Mouse (Mus musculus) olfactory bulb, adult 2 months (tissue): ENCODE measurements at regions not wholly inside any gene's neighbourhood (a gene's known extent, or its start where the extent isn't known, plus 50 kb on each side); places are given as distances from the start of the nearest gene placed in this dataset.

ENCODE experiments used
- H3K27ac ChIP-seq: fragments of 200-500 bp; 2 replicates; pipeline ENCODE4 v1.5.1; 2012; ENCODE audit warnings: low read depth, low read length; ENCODE audit not compliant: insufficient read depth
- H3K4me1 ChIP-seq: fragments of 200-500 bp; 2 replicates; pipeline ENCODE4 v1.6.1; 2012; ENCODE audit warnings: low read length; ENCODE audit not compliant: control insufficient read depth, insufficient read depth
- H3K4me3 ChIP-seq: fragments of 200-500 bp; 2 replicates; pipeline ENCODE4 v1.5.1; 2012; ENCODE audit warnings: mild to moderate bottlenecking, low read depth, low read length, moderate library complexity; ENCODE audit not compliant: insufficient read depth
- CTCF ChIP-seq: fragments of 200-500 bp; IDR thresholded peaks from 2 replicates; pipeline ENCODE4 v1.5.1; 2012; ENCODE audit warnings: low read depth, mild to moderate bottlenecking, low read length, moderate library complexity; ENCODE audit not compliant: insufficient read depth
- POLR2A ChIP-seq: fragments of 200-500 bp; IDR thresholded peaks from 2 replicates; pipeline ENCODE4 v1.6.1; 2012; ENCODE audit warnings: mild to moderate bottlenecking, low read depth, low read length, moderate library complexity; ENCODE audit not compliant: insufficient read depth
- WGBS: fragments of 180-500 bp; shearing (Covaris S2); methylation state at CpG from one replicate; pipeline ENCODE4 v1.1.7; 2018; 5-methylcytosine and 5-hydroxymethylcytosine counted together

- 95% methylated on average over 1 of the region's 1 CpGs for WGBS
- Histone ChIP-seq H3K4me1 (no peaks in the 10 kb centered on the region; the same call in 1 of the 2 replicates), H3K4me3 (no peak overlapping the region), H3K27ac (no peak overlapping the region)
- no peak for TF ChIP-seq POLR2A
Observed at GRCm38 (mm10) chr8:126153955-126154354, 144.4 kb upstream of the Slc35f3 start.

GRCm38 (mm10) chr8:126157452-126158185 lies 140.7 kb upstream of the Slc35f3 start:
- H3K4me3 ChIP-seq, result no peak overlapping the region
- no peak overlapping the region for H3K27ac ChIP-seq
- peaks cover under 1% of the 10 kb centered on the region; the same call in 1 of the 2 replicates for H3K4me1 ChIP-seq
- TF ChIP-seq POLR2A (no peak), CTCF (0 out of 2 replicates have a peak, but pooled peaks have one; percentile 24)
- 69% methylated on average over 8 of the region's 8 CpGs for WGBS

GRCm38 (mm10) chr8:126159485-126159884 lies 138.9 kb upstream of the Slc35f3 start:
- H3K4me3 ChIP-seq, result no peak overlapping the region
- 98% methylated on average over 4 of the region's 4 CpGs for WGBS
- TF ChIP-seq POLR2A (no peak), CTCF (no peak)
- H3K27ac ChIP-seq, result no peak overlapping the region
- H3K4me1 ChIP-seq, result peaks cover 5% of the 10 kb centered on the region

GRCm38 (mm10) chr8:126160356-126160975 lies 137.9 kb upstream of the Slc35f3 start:
- WGBS, result 61% methylated on average over 9 of the region's 9 CpGs
- no peak overlapping the region for H3K4me3 ChIP-seq
- no peak overlapping the region for H3K27ac ChIP-seq
- TF ChIP-seq CTCF (no peak), POLR2A (no peak)
- H3K4me1 ChIP-seq, result peaks cover 5% of the 10 kb centered on the region

- peaks cover 10% of the 10 kb centered on the region for H3K4me1 ChIP-seq
- 46% methylated on average over 11 of the region's 11 CpGs for WGBS
- no peak for TF ChIP-seq CTCF
- TF ChIP-seq POLR2A, result no peak
- H3K27ac ChIP-seq, result no peak overlapping the region
- no peak overlapping the region for H3K4me3 ChIP-seq
Observed at GRCm38 (mm10) chr8:126162748-126163371, 135.5 kb upstream of the Slc35f3 start.

- 85% methylated on average over 5 of the region's 5 CpGs for WGBS
Observed at GRCm38 (mm10) chr8:126163954-126164353, 134.4 kb upstream of the Slc35f3 start.

GRCm38 (mm10) chr8:126165486-126166095 lies 132.8 kb upstream of the Slc35f3 start:
- H3K4me1 ChIP-seq, result peaks cover 10% of the 10 kb centered on the region
- H3K27ac ChIP-seq, result no peak overlapping the region
- WGBS, result 60% methylated on average over 8 of the region's 8 CpGs
- TF ChIP-seq CTCF, result no peak
- no peak for TF ChIP-seq POLR2A
- H3K4me3 ChIP-seq, result no peak overlapping the region

More at GRCm38 (mm10) chr8:126163954-126164353, 134.4 kb upstream of the Slc35f3 start:
- TF ChIP-seq POLR2A (no peak), CTCF (no peak)
- Histone ChIP-seq H3K27ac (no peak overlapping the region), H3K4me1 (peaks cover 10% of the 10 kb centered on the region), H3K4me3 (no peak overlapping the region)

GRCm38 (mm10) chr8:126166394-126166793 lies 132.0 kb upstream of the Slc35f3 start:
- WGBS, result 73% methylated on average over 7 of the region's 7 CpGs
- H3K4me1 ChIP-seq, result peaks cover 10% of the 10 kb centered on the region
- TF ChIP-seq POLR2A (no peak), CTCF (no peak)
- H3K27ac ChIP-seq, result no peak overlapping the region
- no peak overlapping the region for H3K4me3 ChIP-seq

GRCm38 (mm10) chr8:126174451-126174850 lies 123.9 kb upstream of the Slc35f3 start:
- peak overlapping the region; percentile 11; the same call in 1 of the 2 replicates for H3K27ac ChIP-seq
- H3K4me3 ChIP-seq, result no peak overlapping the region
- TF ChIP-seq CTCF (no peak), POLR2A (no peak)
- 31% methylated on average over 7 of the region's 7 CpGs for WGBS
- H3K4me1 ChIP-seq, result peaks cover 15% of the 10 kb centered on the region
